Mouse (Mus musculus): ENCODE measurements around the gene Dnm3. TPM values are rescaled to one million over a fixed set of nuclear protein-coding genes. Genes with fewer than 3 reads are reported as not detected.
A peak's percentile ranks its signal among the peaks of the same experiment; 100 is the strongest.

Dnm3 gene
- total RNA-seq, 2 experiments from 2014 or later: 7.5 to 10.3 TPM

DNA sequence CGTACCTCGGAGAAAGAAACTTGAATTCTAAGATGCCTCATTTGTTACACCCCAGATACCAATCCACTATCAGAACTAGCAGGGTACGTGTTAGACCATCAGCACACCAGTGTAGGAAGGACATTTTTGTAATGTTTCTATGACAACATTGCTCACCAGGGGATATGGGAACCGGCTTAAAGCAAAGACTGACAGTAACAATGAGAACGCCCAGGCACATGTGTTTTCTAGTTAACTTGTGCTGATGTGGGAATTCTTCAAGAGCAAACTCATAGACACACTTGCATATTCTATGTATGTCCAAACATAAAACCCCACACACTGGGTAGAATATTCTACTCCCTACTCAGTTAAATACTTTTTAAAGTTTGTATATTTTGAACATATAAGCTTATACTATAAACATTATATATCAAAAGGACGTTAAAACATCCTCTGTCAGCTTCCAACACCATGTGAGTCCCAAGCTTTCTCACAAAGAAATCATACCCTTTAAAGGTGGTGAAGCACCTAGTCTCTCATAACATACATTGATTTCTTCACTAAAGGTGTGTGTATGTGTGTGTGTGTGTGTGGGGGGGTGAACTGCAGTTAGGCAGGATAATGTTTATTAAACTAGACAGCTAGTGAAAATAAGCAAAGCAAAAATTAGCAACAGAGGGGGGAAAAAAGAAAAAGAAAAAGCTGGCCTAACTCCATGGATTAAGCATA, 369.0 kb downstream of the Dnm3 start:
- DNase-seq: no peak

DNA sequence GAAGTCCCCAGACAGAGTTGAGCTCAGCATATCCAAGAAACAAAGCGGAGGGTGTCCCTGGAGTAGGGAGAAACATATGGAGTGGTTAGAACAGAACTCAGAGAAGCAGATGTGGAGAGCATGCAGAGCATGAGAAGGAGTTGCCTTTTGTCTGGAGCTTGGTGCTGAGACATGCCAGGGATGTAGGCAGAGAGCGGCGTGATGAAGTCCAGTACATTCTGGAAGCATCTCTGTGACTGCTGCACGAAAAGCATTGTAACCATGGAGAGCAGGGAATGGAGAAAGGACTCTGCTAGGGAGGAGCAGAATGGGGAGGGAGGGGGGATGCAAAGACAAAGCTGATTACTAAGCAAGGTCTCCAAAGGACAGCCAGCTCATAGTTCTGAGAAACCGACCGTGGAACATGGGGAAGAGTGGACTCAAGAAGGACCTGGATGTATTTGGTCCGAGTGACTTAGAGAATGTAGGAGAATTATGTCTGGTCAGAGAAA, 369.6 kb downstream of the Dnm3 start:
- no peak for DNase-seq

DNA sequence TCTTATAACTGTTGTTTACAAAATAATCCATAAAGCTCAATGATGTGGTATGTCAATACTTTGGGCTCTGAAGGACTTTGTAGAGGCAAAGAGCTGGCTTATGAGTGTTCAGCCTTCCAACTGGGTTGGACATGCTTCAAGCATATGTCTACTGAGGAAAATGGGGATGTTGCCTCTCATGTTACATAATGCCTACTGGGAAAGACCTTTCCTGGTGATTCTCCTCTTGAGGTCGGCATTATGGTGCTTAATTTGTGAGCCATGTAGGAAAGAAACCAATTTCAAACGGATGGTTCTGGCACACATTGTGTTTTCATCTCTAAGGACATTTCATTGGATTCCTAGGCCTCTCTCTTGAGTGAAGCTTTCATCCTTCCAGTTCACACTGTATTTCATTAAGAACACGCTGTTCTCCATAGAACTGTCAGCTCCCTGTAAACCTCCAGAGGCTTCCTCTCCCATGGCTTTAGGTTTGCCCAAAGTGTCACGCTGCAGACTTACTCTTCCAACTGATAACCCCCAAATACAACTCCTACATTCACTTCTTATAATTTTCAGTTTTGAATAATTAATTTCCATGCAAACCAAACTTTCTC, 370.7 kb downstream of the Dnm3 start:
- DNase-seq: no peak

DNA sequence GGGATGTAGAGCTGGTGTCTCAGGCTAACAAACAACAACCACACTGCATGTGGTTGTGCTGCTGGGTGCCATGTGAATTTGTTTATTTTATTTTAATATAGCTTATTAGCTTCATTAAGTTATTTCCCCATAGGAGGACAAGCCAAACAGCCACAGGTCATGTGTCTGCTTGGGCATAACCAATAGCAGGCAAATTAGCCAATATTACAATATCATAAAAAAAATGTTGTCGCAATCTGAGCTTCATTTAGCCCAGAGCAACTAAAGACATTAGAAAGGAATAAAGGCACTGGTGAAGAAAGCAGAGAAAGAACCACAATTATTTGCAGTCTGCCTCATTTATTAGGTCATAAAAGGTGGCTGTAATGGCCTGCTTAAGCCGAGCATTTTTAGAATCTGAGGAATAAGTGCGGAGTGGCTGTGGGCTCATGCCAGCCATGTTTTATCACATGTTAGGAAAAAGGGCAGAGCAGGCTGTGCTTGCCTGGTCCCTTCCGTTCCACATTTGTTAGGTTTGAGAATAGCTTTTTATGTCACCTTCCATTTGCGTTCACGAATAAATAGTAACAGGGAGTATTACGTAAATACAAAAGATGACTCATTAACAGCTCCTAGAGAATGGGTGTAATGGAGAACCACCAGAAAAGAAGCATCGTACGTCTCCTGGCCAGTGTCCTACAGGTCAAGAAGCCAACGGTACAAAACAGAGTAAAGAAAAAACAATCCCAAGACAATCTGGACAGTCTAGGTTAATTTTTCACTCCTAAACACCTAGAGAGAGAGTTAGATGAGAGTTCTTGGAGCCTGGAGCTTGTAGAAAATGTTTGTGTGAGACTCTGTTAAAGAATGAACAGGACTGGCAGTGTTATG, 376.6 kb downstream of the Dnm3 start:
- no peak for DNase-seq

DNA sequence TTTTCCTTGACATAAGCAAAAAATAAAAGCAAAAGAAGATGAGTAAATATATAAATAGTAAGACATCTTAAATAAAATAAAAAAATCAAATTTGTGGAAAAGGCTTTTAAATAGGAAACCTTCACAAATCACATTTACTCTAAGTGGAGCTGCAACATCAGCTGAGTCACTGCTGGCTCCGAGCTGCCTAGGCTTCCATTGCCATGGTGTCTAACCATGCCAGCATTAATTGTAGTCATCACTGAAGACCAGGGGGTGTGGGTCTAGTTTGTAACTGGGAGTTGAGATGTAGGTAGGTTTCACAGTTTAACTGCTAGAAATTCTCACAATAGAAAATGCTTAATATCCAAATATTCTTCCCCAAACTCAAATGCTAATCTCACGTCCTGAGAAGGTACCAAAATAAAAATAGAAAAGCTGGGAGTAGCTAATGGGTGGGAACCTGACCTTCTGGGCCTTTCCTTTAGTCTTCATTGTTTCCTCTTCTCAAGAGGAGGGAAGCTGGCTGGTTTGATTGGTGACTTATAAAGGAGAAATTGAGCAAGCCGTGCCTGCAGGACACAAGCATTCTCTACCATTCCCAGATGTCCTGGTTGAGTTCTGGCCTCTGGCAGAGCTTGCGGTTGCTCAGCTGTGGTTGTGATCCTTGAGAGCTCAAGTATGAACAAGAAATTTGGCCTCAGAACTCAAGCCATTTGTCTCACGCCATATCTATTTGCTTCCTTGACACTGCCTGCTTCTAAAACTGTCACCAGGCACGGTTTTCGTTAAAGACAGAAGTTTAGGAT, 377.6 kb downstream of the Dnm3 start:
- no peak for DNase-seq

DNA sequence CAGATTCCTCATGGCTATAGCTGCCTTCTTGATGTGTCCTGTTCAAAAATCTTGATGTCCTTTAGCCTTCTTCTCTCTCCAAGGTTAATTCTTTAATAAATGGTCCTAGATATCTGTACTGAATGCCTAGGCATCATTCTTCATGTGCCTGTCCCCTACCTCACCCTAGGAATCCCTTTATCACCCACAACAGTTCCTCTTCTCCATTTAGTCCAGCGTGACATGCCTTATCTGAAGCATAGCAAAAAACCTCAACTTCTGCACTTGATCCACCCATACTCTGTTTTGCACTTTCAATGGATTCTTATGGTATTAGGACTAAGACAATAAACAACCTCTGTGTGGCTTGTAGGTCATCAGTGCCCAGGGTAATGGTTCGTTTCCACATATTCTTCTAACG, 378.6 kb downstream of the Dnm3 start:
- no peak for DNase-seq

DNA sequence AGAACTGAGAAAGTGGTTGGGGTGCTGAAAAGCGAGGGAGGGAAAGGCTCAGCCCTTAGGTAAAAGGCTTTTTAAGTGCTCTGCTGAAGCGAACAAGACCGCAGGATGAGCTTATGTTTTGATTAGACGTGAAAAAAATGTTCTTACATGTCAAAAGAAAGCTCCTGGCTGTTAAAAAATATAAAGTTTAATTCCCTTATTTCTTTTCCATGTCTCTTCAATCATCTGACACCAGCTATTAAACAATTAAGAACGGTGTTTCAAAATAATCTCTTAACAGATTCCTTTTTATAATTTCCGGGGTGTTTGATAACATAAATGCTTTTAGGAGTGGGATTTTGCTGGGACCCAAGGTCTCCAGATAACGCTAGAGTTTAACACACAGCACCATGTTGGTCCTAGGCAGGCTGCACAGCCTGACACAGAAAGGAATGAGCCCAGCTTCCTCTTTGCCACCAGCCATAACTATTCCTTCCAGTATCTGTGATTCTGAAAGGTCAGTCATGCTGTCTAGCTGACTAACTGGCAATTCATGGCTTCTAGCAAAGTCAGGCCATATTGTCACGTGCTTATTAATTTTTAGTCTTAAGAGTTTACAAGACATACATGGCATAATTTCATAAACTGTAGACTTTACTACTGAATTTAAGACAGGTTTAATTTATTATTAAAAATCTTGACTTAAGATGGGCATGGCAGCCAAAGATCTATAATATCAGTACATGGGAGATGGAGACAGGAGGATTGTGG, 383.1 kb downstream of the Dnm3 start:
- DNase-seq: no peak

DNA sequence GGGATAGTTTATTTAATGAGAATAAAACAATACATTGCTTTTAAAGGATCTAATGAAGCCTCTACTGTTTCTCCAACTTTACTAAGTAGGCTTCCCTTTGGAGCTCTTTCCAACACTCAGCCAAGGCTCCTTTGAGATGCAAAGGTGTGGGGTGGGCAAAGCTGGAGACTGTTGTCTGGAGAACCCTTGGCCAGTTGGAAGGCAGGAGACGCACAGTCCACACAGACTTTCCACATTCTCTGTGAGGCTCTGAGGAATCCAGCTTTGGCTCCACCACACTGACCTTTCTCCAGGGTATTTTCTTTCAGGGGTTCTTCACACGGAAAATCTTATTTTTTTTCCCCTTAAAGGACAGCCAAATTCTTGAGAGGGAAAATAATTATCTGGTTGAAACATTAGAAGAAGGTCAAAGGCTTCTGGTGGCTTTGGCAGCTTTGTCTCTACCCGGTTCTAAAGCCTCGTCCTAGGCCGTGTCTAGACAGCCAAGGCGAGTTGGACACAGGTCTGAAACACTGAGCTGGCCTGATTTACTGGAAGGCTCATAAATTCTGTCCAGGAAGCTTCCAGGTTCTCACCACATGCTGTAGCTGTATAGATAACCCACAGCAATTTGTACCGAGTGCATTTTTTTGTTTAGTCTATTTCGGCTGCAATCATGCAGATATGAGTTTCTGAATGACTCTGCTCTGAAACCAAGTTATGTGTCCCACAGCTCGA, 383.9 kb downstream of the Dnm3 start:
- DNase-seq: no peak

DNA sequence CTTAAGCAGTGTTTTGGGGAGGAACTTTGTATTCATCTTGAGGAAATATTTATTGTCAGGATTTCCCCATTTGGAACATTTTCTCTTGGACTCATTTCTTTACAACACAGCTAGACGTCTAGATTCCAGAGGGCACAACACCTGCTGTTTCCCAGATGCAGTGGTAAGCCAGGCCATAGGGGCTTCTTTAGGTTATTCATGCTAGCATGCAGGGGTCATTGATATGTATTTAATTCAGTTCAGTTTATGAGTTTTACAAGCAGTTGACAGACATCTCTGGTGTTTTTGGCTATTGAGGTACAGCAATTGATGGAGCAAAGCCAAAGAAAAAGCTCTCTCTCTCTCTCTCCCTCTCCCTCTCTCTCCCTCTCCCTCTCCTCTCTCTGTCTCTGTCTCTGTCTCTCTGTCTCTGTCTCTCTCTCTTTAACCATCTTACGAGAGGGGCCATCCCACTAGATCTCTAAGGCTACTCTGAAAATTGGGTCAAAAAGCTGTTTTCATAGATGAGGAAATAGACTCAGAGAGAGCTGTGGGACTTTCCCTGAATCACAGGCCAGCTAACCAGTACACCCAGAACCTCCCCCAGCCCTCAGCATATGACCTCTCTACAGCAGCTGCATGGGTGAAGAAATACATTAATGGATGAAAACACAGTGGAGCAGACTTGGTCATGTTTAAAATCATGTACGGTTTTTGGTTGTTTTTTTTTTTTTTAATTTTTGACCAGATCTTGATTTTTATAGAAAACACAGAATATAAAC, 384.8 kb downstream of the Dnm3 start:
- no peak for DNase-seq

DNA sequence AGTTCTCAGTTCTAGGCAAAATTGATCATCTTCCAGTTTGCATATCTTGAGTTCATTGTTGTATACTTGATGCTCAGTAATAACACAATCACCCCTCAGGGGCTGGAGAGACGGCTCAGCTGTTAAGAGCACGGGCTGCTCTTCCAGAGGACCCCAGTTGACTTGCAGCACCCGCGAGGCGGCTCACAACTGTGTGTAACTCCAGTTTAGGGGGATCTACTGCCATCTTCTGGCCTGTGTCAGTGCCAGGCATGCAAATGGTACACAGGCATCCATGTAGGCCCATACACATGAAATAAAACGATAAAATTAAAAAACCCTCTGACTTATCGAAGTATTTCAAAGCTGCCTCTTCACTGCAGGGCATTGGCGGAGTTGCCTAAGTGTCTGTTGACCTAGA, 385.4 kb downstream of the Dnm3 start:
- DNase-seq: no peak

DNA sequence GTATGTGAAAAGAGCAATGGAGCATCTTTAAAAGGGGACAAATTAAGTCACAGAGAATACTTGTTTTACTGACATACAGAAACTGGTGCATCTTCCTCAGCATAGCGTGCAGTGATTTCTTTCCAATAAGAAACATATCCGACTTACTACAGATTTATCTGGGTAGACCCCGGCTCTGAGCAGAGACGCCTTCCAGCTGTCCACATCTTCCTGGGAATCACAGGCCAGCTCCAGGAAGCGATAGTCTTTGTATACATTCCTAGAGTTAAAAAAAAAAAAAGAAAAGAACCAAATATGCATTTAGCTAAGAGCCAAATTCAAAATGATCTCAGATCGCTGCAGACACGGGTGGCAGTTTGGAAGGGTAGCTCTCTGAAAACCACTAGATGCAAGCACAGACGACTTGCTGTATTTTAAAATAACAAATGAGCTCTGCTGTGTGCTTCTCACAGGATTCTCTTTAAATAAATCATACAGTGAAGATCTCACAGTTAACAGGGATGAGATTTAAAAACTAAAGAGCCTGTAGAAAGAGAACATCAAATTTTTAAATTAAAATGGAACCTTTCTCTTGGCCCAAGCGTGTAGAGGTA, 393.9 kb downstream of the Dnm3 start:
- no peak for DNase-seq

DNA sequence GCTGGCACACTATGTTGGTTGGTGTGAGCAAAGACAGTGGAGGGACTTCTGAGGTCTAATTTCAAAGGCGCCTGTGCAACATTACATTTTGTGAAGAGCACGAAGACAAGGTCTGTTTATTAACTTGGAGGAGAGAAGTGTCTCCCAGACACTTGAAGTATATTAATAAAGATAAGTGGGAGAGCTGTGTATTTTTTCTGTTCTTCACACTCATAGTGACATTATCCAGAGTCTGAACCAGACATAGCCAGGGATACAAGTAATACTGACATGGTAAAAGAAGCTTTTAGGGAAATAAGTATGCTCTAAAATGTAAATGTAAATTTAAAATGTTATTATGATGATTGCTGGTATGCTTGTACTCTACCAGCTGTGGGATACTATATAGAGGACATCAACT, 394.5 kb downstream of the Dnm3 start:
- DNase-seq: no peak

DNA sequence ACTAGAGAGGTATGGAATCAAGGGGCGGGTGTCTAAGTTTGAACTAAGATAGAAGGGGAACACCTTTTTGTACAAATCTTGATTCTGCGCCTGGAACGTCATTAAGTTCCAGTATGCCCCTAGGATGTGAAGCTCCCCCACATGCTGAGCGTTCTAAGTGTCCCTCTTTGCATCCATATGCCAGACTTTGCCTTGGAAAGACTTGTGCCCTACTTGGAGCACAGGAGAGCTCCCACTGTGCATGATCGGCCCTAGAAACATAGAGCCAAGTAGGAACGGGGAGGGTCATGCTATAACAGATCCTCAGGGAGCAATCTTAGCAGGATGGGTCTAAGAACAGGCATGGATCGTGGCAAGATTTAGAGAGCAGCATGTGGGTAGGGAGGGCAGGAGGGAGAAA, 395.1 kb downstream of the Dnm3 start:
- no peak for DNase-seq

DNA sequence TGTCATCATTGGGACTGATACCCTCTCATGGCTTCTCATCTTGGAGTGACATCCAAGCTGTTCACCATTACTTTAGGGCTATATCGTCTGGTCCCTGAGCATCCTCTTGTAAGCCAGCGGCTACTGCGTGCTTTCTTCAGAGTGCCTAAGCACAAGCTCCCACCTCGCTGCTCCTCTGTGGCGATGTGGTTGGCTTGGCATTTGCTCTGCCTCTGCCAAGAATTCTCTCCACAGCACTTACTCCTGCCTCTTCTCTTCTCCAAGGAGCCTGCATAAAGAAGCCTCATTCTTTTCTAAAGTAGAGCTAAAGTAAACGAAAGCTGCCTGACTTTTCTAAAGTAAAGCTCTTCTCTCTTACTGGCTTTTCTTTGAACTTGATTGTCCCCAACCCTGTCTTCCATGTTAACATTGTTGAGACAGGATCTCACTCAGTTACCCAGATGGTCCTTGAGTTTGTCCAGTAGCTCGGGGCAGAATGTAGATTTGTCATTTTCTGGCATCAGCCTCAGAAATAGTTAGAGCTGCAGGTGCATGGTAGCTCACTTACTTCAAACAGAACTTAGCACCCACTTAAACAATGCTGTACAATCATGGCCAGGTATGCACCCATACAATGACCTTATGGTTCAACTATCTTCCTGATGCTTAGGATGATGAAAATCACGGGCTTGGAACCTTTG, 396.0 kb downstream of the Dnm3 start:
- DNase-seq: no peak

DNA sequence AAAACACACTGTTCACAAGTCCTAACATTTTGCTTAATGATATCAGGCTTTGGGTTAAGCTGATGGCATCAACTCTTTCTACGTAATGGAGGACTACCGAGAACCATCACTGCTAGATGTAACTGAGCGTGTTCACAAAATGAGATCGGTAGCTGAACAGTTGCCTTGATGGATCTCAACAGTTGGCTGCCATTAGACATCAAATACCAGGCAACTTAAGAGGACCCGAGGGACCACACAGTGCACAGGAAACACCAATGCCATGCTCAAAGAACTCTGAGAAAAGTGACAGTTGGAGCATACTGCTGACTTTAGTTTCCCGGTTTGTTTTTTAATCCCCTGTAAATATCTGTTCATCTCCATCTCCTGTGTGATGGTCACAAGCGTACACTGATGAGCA, 397.8 kb downstream of the Dnm3 start:
- no peak for DNase-seq

DNA sequence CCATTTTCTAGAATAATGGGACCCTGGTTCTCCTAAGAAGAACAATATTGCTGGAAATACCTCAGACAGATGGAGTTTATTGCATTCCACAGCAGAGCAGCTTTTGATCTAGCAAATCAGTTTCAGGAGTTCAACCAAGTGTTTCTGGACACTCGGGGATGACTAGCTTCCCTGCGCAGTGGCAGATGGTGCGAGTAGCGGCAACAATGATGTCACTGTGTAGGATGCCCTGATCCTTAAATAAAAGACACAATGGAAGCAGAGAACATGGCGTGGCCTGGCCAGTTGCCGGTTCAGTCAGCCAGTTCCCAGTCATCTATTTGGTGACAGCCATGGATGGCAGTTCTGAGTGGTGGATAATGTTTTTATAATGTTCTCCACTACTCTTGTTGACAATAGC, 400.4 kb downstream of the Dnm3 start:
- DNase-seq: no peak

DNA sequence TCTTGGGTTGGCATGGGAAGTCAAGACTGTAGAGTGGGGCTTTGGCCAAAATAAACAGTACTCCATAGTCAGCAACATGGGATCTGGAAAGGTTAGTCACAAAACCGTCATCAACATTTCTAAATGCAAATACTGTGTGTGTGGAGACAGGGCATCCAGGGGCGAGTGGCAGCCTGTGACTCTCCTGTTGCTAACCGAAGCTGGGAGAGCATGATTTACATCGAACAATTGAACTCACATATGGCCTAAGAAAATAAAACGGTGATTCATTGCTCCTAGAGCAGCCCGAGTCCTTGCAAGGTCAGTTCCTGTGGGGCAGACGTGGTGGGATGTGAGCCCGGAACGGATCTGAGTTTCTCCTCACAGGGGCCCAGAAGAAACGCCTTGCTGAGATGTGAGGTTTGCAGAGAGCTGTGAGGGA, 401.2 kb downstream of the Dnm3 start:
- peak; percentile 18 for DNase-seq

DNA sequence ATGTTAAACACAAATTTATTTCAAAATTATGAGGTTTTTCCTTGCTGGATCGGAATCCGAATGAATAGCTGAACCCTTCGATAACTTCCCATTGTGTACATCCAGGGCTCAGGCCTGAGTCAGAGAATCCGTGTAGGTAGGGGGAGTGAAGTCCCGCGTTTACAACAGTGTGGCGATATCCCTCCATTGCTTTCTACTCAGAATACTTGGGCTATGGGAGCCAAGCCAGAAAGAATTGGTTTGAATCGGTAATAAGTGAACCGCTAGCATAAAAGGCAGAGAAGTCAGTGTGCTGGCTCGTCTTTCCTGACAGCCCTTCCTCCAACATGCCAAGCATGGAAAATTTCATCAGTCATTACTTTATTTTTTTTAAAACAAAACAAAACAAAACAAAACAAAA, 402.0 kb downstream of the Dnm3 start:
- DNase-seq: no peak

DNA sequence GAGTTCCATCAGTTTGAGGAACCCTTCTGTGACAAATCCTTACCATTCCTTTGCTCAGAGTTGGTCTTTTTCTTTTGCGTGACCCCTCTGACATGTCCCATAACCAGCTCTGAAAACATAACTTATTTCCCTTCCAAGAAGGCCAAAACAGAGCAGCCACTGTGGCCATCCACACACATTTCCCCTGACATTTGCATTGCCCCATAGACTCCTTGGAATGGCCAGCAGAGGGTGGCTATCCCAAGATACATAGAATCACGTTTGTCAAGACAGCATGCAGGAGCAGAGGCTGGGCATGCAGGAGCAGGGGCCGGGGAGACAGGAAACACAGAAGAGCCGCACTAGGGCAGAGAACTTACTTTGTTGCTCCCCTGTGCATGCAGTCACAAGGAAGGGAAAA, 402.4 kb downstream of the Dnm3 start:
- DNase-seq: no peak
